Mouse (Mus musculus) urinary bladder, postnatal 14 days (tissue): Measurements from ENCODE around the gene Kcnh6.

Source experiments
- DNase-seq: peaks from one replicate; pipeline ENCODE4 v3.0.0; 2021; ENCODE audit warnings: low spot score

The Kcnh6 gene

DNA sequence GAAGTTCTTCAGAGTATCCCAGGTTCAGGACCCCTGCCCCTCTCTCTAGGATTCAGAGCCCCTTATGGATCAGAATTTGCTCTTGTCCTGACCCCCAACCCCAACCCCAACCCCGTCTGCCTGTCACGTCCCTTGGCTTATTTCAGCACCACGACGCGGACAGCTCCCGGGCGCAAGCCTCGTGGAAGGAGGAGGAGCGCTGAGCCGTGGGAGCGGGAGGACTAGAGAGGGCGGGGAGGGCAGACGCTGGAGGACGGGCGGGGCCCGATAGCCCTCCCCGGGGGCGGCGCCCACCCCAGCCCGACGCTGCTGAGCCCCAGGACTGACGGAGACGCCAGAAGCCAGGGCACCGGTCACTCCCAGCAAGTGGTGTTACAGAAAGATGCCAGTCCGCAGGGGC lies at the start of gene Kcnh6:
TSS of gene Kcnh6 (plus strand) at position 304 of the 400 bp plus-strand sequence.
- peak; percentile 80 for DNase-seq

DNA sequence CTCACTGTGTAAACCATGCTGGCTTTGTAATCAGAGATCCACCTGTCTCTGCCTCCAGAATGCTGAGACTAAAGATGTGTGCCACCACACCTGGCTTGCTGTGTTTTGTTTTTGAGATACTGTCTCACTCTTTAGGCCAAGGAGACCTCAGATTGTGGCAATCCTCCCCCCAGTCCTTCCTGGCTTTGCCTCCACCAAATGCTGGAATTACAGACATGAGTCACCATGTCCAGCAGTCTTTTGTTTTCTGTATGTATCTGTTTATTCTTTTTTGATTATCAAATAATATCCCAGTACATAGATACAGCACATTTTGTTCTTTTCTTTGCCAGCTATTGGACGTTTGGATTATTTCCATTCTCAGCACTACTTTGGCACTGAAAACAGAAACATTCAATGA lies 49.4 kb upstream of the Kcnh6 start:
- DNase-seq, result no peak

DNA sequence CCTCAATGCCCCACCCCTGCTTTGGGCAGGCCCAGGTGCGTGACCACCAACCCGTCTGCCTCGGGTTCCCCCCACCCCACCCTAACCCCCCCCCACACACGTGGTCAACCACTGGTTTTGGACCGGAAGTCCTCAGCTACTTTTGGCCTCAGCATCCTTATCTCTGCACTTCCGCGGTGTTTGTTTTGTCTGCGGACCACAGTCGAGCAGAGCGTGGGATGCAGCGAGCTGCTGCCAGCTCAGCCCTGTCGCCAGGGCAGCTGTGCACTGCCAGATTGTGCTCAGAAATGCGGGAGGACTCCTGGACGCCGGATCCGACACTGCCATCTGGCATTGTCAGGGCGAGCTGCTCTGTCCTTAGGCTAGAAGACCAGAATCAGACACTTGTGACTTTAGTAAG lies 48.6 kb upstream of the Kcnh6 start:
- DNase-seq, result no peak

DNA sequence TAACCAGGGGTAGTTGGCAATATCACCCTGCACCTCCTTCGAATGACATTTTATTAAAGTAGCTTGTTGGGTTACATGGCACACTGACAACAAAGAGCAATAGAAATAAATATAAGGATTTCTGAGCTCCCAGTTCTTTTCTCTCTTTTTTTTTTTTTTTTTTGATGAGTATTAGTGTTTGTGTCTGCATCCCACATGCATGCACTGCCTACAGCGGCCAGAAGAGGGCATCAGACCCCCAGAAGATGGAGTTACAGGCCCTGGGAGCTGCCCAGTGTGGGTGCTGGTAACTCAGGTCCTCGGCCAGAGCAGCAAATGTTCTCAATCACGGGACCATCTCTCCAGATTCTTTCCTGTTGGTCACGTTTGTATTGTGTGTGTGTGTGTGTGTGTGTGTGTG lies 43.2 kb upstream of the Kcnh6 start:
- DNase-seq, result no peak

DNA sequence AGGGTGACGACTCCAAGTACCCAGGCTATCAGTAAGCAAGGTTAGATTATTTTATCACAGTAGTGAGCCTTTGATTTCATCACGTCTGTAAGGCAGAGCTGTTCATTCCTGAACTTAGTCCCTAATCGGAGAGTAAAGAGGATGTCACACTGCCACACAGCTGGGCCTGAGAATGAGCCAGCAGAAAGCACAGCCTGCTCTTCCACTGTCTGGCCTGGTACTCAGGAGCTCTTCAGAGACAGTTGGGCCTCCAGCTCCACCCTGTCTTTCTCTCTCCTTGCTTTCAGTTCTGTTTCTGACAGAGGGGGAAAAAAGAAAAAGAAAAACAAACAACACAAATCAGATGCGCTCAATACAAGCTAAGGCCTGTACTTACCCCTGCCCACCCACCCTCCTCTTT lies 41.6 kb upstream of the Kcnh6 start:
- DNase-seq, result no peak

DNA sequence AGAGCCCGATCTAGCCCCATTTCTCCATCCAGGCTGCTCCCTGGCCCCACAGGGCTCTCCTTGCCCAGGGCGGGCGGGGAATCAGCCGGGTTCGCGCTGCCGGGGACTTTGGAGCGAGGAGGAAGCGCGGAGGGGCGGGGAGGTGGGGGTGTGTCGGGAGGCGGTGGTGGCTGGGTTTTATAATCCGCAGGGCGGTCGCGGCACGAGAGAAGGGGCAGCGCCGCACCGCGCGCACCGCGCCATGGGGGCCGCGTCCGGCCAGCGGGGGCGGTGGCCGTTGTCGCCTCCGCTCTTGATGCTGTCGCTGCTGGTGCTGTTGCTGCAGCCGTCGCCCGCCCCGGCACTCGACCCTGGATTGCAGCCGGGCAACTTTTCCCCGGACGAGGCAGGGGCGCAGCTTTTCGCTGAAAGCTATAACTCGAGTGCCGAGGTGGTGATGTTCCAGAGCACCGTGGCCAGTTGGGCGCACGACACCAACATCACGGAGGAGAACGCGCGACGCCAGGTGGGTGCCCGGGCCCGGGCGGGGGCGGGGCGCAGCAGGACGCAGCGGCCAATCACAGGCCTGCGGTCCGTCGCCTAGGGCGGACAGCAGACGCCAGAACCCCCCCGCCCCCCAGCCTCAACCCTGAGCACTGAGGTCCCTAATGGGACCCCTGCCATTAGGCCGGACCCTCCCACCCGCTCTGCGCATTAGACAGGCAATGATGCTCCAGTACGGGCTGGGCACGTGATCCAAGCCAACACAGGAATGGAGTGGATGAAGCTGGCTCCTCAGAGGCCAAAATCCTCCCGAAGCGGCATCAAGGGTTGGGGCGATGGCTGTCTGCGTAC lies 40.0 kb upstream of the Kcnh6 start, which contains the start of gene Ace:
TSS of gene Ace (plus strand) at position 205 of the 834 bp plus-strand sequence.
- DNase-seq, result peak; percentile 37

DNA sequence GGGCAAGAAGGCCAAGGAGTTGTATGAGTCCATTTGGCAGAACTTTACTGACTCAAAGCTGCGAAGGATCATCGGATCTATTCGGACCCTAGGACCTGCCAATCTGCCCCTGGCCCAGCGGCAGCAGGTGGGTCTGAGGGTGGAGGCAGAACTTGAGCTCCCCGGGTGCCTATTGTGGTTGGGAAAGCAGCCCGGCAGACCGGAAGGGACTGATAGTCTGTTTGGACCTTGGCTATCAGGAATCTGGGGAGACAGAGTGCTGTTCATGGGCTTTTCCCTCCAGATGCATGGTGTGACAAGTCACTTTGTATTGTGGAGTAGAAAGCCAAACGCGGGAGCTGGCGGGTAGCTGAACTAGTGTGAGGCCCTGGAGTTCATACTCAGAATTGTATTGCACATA lies 39.0 kb upstream of the Kcnh6 start:
- no peak for DNase-seq

DNA sequence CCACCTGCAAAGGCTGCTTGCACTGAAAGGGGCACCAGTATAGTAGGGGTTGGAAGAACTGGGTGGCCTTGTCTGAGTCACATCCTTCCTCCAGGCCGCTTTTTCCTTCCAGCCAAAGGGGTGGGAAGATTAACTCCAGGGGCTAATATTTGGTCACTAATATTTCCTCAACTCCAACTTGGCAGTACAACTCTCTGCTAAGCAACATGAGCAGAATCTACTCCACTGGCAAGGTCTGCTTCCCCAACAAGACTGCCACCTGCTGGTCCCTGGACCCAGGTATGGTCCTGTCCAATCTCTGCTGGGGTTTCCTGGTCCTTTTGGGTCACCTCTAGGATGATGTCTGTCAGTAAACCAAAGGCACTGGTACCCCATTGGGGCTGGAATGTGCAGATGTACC lies 38.4 kb upstream of the Kcnh6 start:
- peak; percentile 80 for DNase-seq

DNA sequence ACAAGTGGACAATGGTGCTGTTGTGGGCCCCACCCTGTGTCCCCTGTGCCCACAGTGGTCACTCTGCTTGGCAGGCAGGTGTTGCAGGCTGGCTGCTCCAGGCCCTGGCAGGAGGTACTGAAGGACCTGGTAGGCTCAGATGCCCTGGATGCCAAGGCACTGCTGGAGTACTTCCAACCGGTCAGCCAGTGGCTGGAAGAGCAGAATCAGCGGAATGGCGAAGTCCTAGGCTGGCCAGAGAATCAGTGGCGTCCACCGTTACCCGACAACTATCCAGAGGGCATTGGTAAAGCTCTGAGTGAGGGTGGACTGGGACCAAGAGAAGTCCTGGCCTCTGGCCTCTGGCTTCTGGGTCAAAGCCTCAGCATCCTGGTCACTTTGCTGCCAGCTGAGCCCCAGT lies 33.3 kb upstream of the Kcnh6 start:
- no peak for DNase-seq

DNA sequence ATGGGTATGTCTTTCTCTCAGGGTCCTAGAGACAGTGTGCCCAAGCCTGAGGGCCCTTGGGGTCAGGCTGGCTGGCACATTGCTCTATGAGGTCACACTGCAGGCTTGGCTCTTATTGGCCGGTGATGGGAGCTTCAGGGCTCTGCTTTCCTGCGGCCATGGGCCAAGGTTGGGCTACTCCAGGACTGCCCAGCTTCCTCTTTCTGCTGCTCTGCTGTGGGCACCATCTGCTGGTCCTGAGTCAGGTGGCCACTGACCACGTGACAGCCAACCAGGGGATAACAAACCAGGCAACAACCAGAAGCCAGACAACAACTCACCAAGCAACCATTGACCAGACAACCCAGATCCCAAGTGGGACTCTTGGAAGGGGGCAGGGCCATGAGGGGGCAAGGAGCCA lies 32.9 kb upstream of the Kcnh6 start:
- no peak for DNase-seq

DNA sequence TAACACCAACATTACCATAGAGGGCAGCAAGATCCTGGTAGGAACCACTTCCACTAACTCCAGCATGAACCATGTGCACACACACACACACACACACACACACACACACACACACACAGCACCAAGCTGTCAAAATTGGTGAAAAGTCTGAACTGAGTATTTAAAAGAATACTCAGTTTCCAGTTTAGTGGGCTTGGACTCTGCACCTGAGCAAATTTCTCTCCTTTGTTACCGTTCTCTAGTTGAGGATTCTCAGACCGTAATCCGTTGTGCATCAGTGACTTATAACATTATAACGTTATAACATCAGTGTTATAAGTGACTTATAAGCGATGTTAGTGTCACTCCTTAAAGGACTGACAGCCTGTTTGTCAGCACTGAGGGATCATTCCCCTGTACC lies 32.3 kb upstream of the Kcnh6 start:
- no peak for DNase-seq

DNA sequence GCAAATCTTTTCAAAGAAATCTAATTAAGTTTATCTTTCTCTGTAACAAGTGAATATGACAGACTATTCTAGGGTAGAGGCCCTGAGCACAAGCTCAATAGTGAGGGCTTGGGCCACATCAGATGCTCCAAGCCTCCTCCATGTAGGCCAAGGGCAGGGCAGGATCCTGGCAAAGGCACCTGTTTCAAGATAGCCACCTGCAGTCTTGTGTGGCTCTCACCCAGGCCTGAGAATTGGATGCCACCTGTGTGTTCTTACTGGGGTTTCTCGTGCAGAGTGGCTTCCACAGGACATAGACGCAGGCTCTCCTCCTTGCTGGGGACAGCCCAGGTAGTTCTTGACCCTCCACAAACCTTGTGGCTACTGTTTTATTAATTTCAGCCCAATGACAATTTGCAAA lies 29.7 kb upstream of the Kcnh6 start:
- DNase-seq, result no peak

DNA sequence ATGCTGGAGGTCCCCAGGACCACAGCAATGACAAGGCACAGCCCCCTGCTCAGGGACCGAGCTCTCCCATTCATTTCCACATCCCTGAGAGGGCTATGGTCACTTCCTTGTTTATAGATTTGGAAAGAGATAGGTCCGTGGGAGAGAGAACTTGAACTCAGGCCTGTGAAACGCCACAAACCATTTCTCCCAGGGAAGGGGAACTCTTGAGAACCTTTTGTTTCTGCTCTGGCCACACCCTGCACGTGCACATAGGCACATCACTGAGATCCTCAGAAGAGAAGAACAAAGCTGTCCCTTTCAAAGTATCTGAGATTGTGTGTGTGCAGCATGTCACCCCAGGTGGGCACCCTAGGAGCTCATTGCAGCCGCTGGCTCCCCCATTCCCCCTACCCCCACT lies 29.3 kb upstream of the Kcnh6 start:
- DNase-seq, result no peak

DNA sequence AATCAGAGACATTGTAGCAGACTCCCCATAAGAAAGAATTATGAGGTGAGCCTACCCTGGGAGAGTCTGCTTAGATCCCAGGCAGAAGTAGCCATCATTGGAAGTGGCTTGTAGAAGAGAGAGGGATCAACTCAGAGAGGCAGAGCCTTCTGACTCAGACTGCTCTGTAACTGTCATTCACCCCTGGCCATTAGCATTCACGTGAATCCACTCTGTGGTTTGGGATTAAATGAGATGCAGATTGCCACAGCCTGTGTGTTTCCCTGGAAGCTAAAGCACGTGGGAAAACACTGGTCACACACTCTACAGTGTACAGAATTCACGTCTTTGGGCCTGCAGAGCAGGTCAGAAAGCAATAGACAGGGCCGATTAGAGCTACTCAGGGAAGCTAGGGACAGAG lies 23.5 kb upstream of the Kcnh6 start:
- DNase-seq, result no peak

DNA sequence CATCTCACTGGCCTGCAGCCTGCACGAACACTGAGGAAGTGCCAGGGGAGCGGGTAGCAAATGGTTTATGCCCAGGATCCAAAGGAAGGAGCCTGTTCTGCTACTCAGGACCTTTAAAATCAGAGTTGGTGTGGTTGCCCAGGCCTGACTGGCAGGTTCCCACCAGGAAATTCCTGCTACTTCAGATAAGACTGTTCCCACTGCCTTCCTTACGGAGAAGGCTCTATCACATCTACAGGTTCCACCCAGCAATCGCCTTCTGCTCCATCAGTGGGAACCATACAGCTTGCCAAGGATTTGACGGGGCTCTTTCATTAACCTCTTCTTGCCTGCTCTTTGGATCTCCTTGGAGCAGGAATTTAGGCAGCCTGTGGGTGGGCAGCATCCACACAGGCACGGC lies 20.5 kb upstream of the Kcnh6 start:
- no peak for DNase-seq

DNA sequence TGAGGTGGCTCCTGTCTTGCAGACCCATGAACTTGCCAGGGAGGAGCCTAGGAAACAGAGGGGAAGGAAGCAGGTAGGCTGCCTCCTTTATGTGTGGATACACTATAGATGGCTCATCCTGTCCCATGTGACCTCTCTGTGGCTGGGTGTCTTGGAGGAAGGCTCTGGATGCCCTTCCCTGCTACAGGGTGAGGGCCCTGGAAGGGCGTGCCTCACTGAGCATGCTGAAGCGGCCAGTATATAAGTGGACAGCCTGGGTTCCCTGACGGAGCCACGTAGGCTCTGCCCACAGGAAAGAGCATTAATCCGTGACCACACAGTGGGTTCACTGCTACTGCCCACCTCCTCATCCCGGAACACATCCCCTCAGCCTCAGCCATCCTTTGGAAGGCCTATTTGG lies 18.5 kb upstream of the Kcnh6 start:
- DNase-seq, result no peak

DNA sequence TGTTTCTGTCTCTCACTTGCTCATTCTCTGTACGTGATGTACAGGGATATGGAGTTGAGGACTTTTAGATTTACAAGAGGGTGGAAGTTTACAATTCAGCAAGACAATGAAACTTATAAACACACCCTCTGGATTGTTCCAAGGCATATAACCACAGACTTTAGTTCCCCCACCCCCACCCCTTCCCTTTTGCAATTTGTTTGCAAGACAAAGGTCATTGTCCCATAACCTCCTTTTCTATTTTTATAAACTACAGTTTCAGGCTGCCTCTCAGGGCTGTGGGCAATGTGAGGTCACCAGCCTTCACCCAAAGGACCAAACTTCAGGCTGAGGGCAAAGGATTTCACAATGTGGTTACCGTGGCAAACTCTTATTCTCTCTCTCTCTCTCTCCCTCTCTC lies 17.7 kb upstream of the Kcnh6 start:
- DNase-seq, result no peak

DNA sequence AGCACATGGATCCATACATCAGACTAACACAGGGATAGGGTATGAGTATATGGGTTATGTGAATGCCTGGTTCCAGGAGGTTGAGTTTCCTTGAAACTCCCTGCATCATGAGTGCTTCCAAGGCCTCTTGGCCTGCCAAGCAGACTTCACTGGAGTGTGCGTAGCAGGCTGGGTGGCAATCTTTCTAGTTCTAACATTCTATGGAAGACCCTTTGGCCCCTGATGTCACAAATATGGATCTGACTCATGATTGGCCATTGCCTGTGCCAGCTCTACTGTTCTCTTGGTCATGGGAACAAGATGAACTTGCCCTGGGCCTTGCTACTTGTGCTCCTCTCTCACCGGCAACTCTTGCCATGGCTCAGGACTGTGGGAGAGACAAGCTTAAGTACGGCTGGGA lies 13.5 kb upstream of the Kcnh6 start, which contains the start of gene Ace3:
TSS of gene Ace3 (plus strand) at position 301 of the 400 bp plus-strand sequence.
- no peak for DNase-seq

DNA sequence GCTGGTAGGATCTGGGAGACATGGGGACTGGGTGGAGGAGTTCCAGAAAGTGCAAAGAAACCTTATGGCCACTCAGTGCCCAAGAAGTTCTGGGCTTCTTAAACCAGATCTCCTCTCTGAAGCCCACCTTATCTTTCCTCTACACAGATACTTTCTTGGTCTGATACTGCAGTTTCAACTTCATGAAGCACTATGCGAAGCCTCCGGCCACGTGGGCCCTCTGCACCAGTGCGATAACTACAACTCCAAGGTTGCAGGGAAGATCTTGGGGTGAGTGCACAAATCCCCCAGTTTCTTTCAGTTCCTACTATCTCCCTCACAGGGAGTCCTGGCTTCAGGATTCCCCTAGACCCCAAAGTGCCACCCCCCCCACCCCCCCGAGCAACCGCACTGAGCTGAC lies 7.9 kb upstream of the Kcnh6 start:
- DNase-seq, result no peak

DNA sequence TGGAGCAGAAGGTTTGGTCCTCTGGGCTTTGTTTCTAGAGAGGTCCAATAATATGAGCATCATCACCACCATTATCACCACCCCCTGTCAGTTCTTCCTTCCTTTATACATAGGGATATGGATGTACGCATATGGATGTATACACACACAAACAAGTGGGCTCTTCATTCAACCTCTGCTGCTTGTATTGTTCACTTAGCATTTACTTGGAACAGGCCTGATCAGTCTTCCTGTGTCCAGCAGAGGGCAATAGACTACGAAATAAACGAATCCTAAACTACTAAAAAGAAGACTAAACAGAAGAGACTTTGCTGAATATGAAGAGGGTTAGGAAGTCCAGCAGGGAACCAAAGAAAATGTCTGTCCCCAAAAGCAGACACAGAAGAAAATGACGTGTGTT lies 6.2 kb upstream of the Kcnh6 start:
- DNase-seq, result no peak

DNA sequence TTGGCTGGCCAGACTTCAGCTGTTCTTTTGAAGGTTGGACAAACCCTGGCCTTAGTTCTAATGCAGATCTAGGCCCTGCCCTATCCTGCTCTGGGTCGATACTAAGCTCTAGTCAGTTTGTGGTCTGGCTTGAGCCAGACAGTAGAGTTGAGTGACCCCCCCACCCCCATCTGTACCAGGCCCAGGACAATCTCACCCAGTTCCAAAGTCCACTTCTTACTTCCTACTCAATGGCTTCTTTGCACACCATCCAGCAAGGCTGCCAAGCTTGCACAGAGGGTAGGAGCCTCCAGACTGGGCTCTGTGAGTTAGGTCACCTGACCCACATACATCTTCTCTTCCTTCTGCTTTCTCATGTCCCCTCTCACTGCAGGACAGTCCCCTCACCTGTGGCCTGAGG lies 3.3 kb upstream of the Kcnh6 start:
- DNase-seq, result no peak

DNA sequence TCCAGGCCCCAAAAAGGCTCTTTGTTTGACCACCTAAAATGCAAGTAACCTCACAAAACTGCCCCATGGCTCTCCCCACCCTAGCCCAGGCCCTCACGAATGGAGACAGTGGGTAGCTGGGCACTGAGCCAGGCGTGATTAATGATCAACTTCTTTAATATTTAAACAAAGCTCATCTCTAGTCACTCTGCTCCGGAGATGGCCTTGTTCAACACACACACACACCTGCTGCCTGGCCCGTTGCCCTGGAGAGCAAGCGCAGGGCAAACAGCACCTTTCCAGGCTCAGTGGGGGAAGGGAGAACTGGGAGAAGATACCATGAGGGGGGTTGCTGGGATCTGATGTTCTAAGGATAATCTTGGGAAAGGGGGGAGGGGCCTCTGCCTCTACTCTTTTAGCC lies 2.0 kb upstream of the Kcnh6 start:
- no peak for DNase-seq

DNA sequence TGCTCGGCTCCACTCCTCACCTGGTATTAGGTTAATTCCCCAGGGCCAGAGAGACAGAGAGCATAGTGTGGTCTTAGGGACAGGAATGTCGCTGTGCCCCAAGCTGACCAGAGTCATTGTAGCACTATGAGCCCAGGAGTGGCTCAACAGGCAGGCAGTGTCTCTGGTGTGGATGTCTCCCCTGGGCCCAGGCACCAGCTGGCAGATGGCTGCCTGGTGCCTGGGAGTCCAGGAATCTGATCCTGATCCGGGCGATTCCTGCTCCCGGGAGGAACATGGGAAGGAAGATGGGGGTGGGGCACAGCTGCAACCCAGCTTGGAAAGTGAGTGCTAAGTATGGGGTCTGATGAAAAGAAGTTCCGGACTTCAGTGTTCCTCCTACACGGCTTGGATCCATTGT lies 4.8 kb downstream of the Kcnh6 start:
- DNase-seq, result no peak

DNA sequence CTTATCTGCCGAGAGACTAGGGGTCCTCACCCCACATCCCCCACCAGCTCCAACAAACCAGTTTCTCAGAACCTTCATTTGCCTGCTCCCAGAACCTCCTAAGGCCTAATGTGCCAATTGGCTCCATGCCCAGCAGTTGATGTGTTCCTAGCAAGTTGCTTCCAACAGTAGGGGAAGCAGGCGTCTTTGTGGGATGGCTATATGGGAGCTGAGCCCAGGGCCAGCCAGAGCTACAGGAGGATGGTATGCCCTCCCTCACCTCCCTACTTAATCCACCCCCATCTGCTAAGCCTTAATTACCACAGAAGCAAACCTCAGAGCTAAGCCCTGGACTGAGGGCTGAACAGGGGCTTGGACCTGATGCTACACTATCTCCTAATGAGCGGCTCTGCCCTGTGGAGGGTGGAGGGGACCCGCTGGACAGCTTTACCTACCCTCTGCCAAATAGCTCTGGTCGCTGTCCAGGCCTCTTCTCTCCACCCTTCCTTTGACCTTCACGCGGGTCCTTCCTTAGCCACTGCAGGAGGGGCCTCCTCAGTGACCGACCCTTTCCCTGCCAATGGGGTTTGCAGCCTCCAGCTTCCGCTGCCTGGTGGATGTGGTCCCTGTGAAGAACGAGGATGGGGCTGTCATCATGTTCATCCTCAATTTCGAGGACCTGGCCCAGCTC lies 5.8 kb downstream of the Kcnh6 start:
- peak; percentile 57 for DNase-seq
